Mouse (Mus musculus) olfactory bulb, adult 2 months (tissue): ENCODE data around the gene Cox5a. TPM values are rescaled to one million over a fixed set of nuclear protein-coding genes. Genes with fewer than 3 reads are reported as not detected.
A peak's percentile ranks its signal among the peaks of the same experiment; 100 is the strongest.

Experiments used
- H3K27ac ChIP-seq: fragments of 200-500 bp; 2 replicates; pipeline ENCODE4 v1.5.1; 2012; ENCODE audit warnings: low read depth, low read length; ENCODE audit not compliant: insufficient read depth
- H3K4me1 ChIP-seq: fragments of 200-500 bp; 2 replicates; pipeline ENCODE4 v1.6.1; 2012; ENCODE audit warnings: low read length; ENCODE audit not compliant: control insufficient read depth, insufficient read depth
- H3K4me3 ChIP-seq: fragments of 200-500 bp; 2 replicates; pipeline ENCODE4 v1.5.1; 2012; ENCODE audit warnings: mild to moderate bottlenecking, low read depth, low read length, moderate library complexity; ENCODE audit not compliant: insufficient read depth
- CTCF ChIP-seq: fragments of 200-500 bp; IDR thresholded peaks from 2 replicates; pipeline ENCODE4 v1.5.1; 2012; ENCODE audit warnings: low read depth, mild to moderate bottlenecking, low read length, moderate library complexity; ENCODE audit not compliant: insufficient read depth
- POLR2A ChIP-seq: fragments of 200-500 bp; IDR thresholded peaks from 2 replicates; pipeline ENCODE4 v1.6.1; 2012; ENCODE audit warnings: mild to moderate bottlenecking, low read depth, low read length, moderate library complexity; ENCODE audit not compliant: insufficient read depth
- WGBS: fragments of 180-500 bp; shearing (Covaris S2); methylation state at CpG from one replicate; pipeline ENCODE4 v1.1.7; 2018; 5-methylcytosine and 5-hydroxymethylcytosine counted together
- polyA plus RNA-seq: library from polyadenylated mRNA; stranded (reverse); fragments of >200 nt; gene quantifications from 2 replicates; pipeline ENCODE4 v1.2.4, GENCODE M21; 2012; ENCODE audit warnings: low replicate concordance; ENCODE audit not compliant: missing spikeins, insufficient read depth, insufficient read length

The Cox5a gene
- polyA plus RNA-seq, 1 experiment: not detected

DNA sequence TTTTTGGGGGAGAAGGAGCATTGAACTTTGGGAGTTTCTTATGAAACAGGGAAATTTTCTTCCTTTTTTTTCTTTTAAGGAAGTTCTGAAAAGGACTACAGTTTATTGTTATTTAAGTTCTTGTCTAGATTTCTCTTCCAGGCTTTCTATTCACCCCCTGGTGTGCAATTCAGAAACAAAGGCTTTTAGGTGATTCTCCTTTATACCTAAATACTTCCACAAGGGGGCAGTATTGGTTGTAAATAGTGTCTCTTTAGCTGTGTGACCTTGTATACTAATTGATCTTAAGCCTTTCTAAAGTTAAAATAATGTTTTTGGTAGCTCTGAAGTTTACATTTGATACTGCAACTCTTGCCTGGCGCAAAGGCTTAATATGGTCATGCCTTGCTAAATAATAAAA is 2.7 kb downstream of the Cox5a start:
- H3K27ac ChIP-seq: no peak overlapping the region
- WGBS: 67% methylated on average over 1 of the region's 1 CpGs
- peaks cover 5% of the 10 kb centered on the region for H3K4me1 ChIP-seq
- TF ChIP-seq CTCF (no peak), POLR2A (no peak)
- no peak overlapping the region for H3K4me3 ChIP-seq

DNA sequence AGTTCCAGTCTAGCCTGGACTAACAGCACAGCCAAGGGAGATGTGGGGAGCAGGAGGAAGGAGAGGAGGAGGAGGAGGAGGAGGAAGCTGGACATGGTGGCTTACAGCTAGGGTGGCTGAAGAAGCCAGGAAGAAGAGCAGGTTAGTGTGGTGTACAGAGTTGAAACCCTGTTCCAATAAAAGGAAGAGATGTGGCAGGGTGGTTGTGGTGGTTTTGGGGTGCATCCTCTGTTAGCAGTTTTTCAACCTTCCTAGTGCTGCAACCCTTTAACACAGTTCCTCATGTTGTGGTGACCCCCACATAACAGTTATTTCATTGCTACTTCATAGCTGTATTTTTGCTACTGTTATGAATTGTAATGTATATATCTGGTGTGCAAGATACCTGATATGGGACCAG is 3.4 kb downstream of the Cox5a start:
- H3K4me3 ChIP-seq: peak overlapping the region; percentile 21
- no peak overlapping the region for H3K27ac ChIP-seq
- peaks cover 5% of the 10 kb centered on the region for H3K4me1 ChIP-seq
- TF ChIP-seq CTCF: no peak
- TF ChIP-seq POLR2A: no peak

DNA sequence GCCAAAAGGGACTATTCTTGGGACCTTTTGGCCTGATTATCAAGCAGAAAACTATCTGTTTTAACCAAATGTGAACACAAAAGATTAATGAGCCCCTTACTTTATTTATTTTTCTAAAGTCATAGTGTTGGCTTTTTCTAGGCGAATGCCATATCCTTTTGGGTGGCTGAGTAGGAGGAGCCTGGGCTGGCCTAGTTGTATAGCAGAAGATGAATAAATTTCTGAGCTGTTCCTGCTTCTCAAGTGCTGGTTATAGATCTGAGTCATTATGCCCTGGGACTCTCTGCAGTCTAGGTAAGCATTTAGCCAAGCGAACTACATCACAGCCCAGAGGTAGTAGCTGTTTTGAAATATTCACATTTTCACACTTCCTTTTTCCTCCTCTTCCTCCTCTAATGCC is 4.4 kb downstream of the Cox5a start:
- WGBS: 26% methylated on average over 2 of the region's 2 CpGs
- no peak for TF ChIP-seq CTCF
- no peak for TF ChIP-seq POLR2A
- H3K27ac ChIP-seq: no peak overlapping the region
- H3K4me1 ChIP-seq: peaks cover 5% of the 10 kb centered on the region
- H3K4me3 ChIP-seq: no peak overlapping the region

DNA sequence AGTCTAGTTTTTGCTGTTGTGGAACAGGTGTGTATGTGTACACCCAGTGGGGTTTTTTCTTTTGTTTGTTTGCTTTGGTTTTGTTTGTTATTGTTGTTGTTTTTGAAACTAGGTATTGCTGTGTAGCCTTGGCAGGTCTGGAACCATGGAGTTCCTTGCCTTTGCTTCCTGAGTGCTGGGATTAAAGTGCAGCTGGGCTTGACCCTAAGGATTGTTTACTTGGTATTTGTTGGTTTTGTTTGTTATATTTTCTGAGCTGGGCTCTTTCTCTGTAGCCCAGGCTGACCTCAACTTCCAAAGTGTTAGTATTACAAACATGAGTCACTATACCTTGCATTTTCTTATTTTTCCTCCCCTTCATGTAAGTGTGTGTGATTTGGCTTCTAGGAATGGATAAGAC is 5.4 kb downstream of the Cox5a start:
- Histone ChIP-seq H3K27ac (no peak overlapping the region), H3K4me3 (no peak overlapping the region), H3K4me1 (peaks cover 5% of the 10 kb centered on the region)
- TF ChIP-seq POLR2A (no peak), CTCF (no peak)

DNA sequence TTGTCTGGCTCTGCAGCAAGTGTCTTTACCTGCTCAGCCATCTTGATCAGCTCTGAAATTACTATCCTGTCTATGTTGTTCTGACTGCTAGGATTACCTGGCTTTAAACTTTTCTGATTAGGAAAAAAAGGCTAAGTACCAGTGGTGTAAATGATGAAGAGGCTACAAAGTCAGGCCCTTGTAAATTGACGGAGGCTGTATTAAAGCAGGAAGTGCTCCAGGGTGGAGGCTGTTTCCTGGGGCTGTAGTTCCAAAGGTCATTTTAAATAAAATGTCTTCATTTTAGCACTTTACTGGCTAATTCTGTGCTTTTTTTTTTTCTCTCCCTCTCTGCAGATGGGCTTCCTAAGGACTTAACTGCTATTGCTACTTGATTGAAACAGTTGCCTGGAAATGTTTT is 10.9 kb downstream of the Cox5a start:
- no peak for TF ChIP-seq CTCF
- TF ChIP-seq POLR2A: no peak
- Histone ChIP-seq H3K4me1 (peaks cover 6% of the 10 kb centered on the region), H3K4me3 (no peak overlapping the region), H3K27ac (no peak overlapping the region)
- WGBS: 90% methylated on average over 1 of the region's 1 CpGs

DNA sequence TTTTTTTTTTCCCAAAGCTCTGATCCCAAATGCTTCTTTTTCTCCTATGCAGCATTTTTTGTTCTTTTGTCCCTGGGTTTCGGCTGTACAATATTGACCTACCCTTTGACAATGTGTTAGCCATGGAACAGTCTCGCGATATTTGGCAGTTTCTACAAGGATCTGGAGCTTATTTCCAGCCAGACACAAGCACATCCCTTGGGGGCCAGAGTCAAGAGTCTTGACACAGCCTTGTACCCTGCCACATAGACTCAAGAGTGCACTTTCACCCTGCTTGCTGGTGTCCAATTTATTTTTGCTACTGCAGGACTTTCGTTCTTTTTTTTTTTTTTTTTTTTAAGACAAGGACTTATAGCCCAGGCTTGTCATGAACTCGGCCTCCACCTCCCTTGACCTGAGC is 15.3 kb downstream of the Cox5a start:
- 85% methylated on average over 5 of the region's 5 CpGs for WGBS
- Histone ChIP-seq H3K4me1 (peaks cover 14% of the 10 kb centered on the region), H3K4me3 (no peak overlapping the region), H3K27ac (no peak overlapping the region)
- TF ChIP-seq POLR2A (no peak), CTCF (no peak)

DNA sequence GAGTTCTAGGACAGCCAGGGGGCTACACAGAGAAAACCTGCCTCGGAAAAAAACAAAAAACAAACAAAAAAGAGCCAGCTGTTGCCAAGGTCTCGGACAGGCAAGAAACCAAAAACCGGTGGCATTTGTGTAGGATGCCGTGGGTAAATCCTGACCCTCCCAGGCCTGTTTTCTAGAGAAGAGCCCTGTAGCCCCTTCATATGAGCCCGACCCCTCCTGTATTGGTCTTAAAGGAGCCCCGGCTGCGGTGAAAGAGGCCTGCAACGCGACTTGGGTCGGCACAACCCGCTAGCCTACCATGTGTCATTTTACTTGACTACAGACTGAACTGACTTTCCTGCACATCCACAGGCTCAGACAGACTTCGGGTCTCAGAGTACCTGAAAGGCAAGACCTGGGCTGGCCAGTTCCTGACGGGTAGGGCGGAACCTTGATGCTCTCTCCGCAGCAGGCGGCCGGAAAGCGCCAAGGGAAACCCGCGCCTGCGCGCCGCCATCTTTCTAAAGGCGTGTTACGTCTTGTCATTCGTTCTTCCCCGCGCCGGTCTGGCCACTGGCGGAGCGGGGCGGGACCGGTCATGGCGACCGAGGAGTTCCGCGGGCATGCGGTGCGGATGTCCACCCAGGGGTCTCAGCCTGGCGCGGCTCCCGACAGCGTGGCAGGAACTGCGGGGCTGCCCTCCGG is 16.1 kb downstream of the Cox5a start, which contains the start of gene Fam219b:
Fam219b (plus strand) TSS at position 485 of the 684 bp plus-strand sequence.
- WGBS: under 1% methylated on average over 45 of the region's 45 CpGs
- Histone ChIP-seq H3K27ac (peak within 1 kb of the TSS; percentile 91), H3K4me1 (peaks cover 14% of the 10 kb centered on the region), H3K4me3 (peak within 1 kb of the TSS; percentile 61)
- TF ChIP-seq CTCF (no peak; the same call in 1 of the 2 replicates), POLR2A (peak; percentile 37; the same call in 1 of the 2 replicates)

DNA sequence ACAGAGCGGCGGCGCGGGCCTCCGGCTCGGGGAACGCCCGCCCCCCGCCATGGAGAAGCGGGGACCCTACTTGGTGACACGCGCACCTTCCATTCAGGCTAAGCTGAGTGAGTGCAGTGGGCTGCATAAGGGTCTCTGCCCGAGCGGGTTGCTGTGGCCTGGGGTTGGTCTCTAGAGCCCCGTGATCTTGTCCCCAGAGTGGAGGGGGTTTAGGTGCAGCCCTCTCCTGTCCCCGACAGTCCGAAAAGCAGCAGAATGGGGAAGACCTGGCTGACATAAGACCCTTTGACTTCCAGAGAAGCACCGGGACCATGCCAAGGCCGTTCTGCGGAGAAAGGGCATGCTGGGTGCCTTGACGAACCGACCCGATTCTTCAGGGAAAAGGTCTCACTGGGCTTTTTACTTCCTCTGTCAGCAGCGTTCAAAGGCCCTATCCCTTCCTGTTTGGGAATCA is 16.7 kb downstream of the Cox5a start:
- Histone ChIP-seq H3K4me3 (peak overlapping the region; percentile 61), H3K27ac (peak overlapping the region; percentile 91), H3K4me1 (peaks cover 14% of the 10 kb centered on the region)
- TF ChIP-seq POLR2A (peak; percentile 9; the same call in 1 of the 2 replicates), CTCF (no peak)
- WGBS: under 1% methylated on average over 24 of the region's 24 CpGs

DNA sequence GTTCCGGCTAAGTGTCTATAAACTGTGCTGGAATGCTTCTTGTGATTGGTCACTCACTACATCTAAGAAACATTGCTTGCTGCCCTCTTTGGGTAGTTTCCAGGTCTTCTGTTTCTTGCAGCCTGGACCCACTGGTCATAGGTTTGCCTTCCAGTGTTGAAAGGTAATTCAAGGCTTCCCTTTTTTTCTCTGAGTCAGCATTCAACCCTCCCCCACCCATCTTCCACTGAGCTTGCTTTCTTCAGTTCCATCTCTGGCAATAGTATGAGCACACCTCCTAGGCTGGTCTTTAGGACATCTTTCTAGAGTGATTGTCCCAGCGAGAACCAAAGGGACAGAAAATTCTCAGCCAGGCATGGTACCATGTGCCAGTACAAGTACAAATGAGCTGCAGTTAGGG is 18.5 kb downstream of the Cox5a start:
- TF ChIP-seq POLR2A: no peak
- H3K4me3 ChIP-seq: no peak overlapping the region
- peaks cover 14% of the 10 kb centered on the region for H3K4me1 ChIP-seq
- WGBS: 90% methylated on average over 2 of the region's 2 CpGs
- H3K27ac ChIP-seq: no peak overlapping the region
